Mouse (Mus musculus) bone marrow macrophage, adult 2 months (primary cell): ENCODE measurements around the gene Mpo.

Experiments used
- CTCF ChIP-seq: IDR thresholded peaks from 2 replicates; pipeline ENCODE4 v1.5.1; 2012; ENCODE audit warnings: low read depth, mild to moderate bottlenecking, low read length, moderate library complexity
- POLR2A ChIP-seq: IDR thresholded peaks from 2 replicates; pipeline ENCODE4 v1.6.1; 2012; ENCODE audit warnings: mild to moderate bottlenecking, low read depth, low read length, borderline replicate concordance

- TF ChIP-seq CTCF (no peak), POLR2A (no peak)
These were observed 15.1 kb upstream of the Mpo start for GRCm38 (mm10) chr11:87778100-87778765.
